Mouse (Mus musculus): Measurements from ENCODE around the gene Gm21969. TPM values are rescaled to one million over a fixed set of nuclear protein-coding genes. Genes with fewer than 3 reads are reported as not detected.

The Gm21969 gene
- total and polyA plus RNA-seq, 3 experiments, result 0.02 TPM; not detected in 2

- no peak for ATAC-seq (ENCODE audit: extremely low read depth, insufficient number of reproducible peaks, low FRiP score, poor library complexity, severe bottlenecking)
- Histone ChIP-seq H3K4me3 (ENCODE audit: low read depth, low read length) (no peak overlapping the region), H3K27me3 (ENCODE audit: insufficient read depth, low read length) (peaks cover 43% of the 10 kb centered on the region), H3K9me3 (replicated peaks) (no peaks in the 10 kb centered on the region), H3K36me3 (replicated peaks) (no peaks in the 10 kb centered on the region), H3K4me1 (ENCODE audit: insufficient read depth, low read depth, low read length) (no peaks in the 10 kb centered on the region; the same call in 1 of the 2 replicates)
- TF ChIP-seq GATA2 (IDR thresholded peaks at IDR 0.05; ENCODE audit: borderline replicate concordance, low read depth, low read length), result no peak
- TF ChIP-seq TAL1 (conservative IDR thresholded peaks at IDR 0.05; ENCODE audit: low read depth, low read length), result no peak
- no peak for TF ChIP-seq CTCF (IDR thresholded peaks at IDR 0.05; ENCODE audit: low read depth, low read length)
- TF ChIP-seq POLR2AphosphoS5 (IDR thresholded peaks at IDR 0.05; ENCODE audit: insufficient replicate concordance, low read depth, low read length), result no peak
- no peak for TF ChIP-seq GATA1 (IDR thresholded peaks at IDR 0.05; ENCODE audit: borderline replicate concordance, low read length)
- no peak for DNase-seq (ENCODE audit: low spot score)
Measured at GRCm38 (mm10) chr4:139582903-139583302, 20.1 kb upstream of the Gm21969 start.

- no peaks in the 10 kb centered on the region for H3K36me3 ChIP-seq (replicated peaks)
- H3K9me3 ChIP-seq (replicated peaks), result no peaks in the 10 kb centered on the region
- H3K4me3 ChIP-seq (ENCODE audit: low read depth, low read length), result no peak overlapping the region
- TF ChIP-seq POLR2AphosphoS5 (IDR thresholded peaks at IDR 0.05; ENCODE audit: insufficient replicate concordance, low read depth, low read length) (no peak), CTCF (IDR thresholded peaks at IDR 0.05; ENCODE audit: low read depth, low read length) (no peak), GATA2 (IDR thresholded peaks at IDR 0.05; ENCODE audit: borderline replicate concordance, low read depth, low read length) (no peak), GATA1 (IDR thresholded peaks at IDR 0.05; ENCODE audit: borderline replicate concordance, low read length) (no peak), TAL1 (conservative IDR thresholded peaks at IDR 0.05; ENCODE audit: low read depth, low read length) (no peak)
- peaks cover 39% of the 10 kb centered on the region for H3K27me3 ChIP-seq (ENCODE audit: insufficient read depth, low read length)
- DNase-seq (ENCODE audit: low spot score) (no peak), ATAC-seq (ENCODE audit: extremely low read depth, insufficient number of reproducible peaks, low FRiP score, poor library complexity, severe bottlenecking) (no peak)
- H3K4me1 ChIP-seq (ENCODE audit: insufficient read depth, low read depth, low read length), result no peaks in the 10 kb centered on the region; the same call in 1 of the 2 replicates
Measured at GRCm38 (mm10) chr4:139583629-139584245, 19.2 kb upstream of the Gm21969 start.

- DNase-seq (ENCODE audit: low spot score) (no peak), ATAC-seq (ENCODE audit: extremely low read depth, insufficient number of reproducible peaks, low FRiP score, poor library complexity, severe bottlenecking) (no peak)
- no peak overlapping the region for H3K4me3 ChIP-seq (ENCODE audit: low read depth, low read length)
- no peaks in the 10 kb centered on the region for H3K9me3 ChIP-seq (replicated peaks)
- TF ChIP-seq CTCF (IDR thresholded peaks at IDR 0.05; ENCODE audit: low read depth, low read length) (no peak), TAL1 (conservative IDR thresholded peaks at IDR 0.05; ENCODE audit: low read depth, low read length) (no peak), POLR2AphosphoS5 (IDR thresholded peaks at IDR 0.05; ENCODE audit: insufficient replicate concordance, low read depth, low read length) (no peak), GATA1 (IDR thresholded peaks at IDR 0.05; ENCODE audit: borderline replicate concordance, low read length) (no peak), GATA2 (IDR thresholded peaks at IDR 0.05; ENCODE audit: borderline replicate concordance, low read depth, low read length) (no peak)
- H3K4me1 ChIP-seq (ENCODE audit: insufficient read depth, low read depth, low read length), result no peaks in the 10 kb centered on the region; the same call in 1 of the 2 replicates
- no peaks in the 10 kb centered on the region for H3K36me3 ChIP-seq (replicated peaks)
- H3K27me3 ChIP-seq (ENCODE audit: insufficient read depth, low read length), result peaks cover 33% of the 10 kb centered on the region
Measured at GRCm38 (mm10) chr4:139584704-139585103, 18.3 kb upstream of the Gm21969 start.

GRCm38 (mm10) chr4:139585713-139586112 is 17.3 kb upstream of the Gm21969 start:
- Histone ChIP-seq H3K27me3 (ENCODE audit: insufficient read depth, low read length) (peaks cover 30% of the 10 kb centered on the region), H3K36me3 (replicated peaks) (no peaks in the 10 kb centered on the region), H3K4me3 (ENCODE audit: low read depth, low read length) (no peak overlapping the region; the same call in 1 of the 2 replicates), H3K9me3 (replicated peaks) (no peaks in the 10 kb centered on the region), H3K4me1 (ENCODE audit: insufficient read depth, low read depth, low read length) (no peaks in the 10 kb centered on the region; the same call in 1 of the 2 replicates)
- no peak for DNase-seq (ENCODE audit: low spot score)
- no peak for ATAC-seq (ENCODE audit: extremely low read depth, insufficient number of reproducible peaks, low FRiP score, poor library complexity, severe bottlenecking)
- no peak for TF ChIP-seq GATA1 (IDR thresholded peaks at IDR 0.05; ENCODE audit: borderline replicate concordance, low read length)

- H3K4me3 ChIP-seq (ENCODE audit: low read depth, low read length), result no peak overlapping the region
- ATAC-seq (ENCODE audit: extremely low read depth, insufficient number of reproducible peaks, low FRiP score, poor library complexity, severe bottlenecking), result no peak
- H3K27me3 ChIP-seq (ENCODE audit: insufficient read depth, low read length), result peaks cover 15% of the 10 kb centered on the region
- no peak for TF ChIP-seq GATA1 (IDR thresholded peaks at IDR 0.05; ENCODE audit: borderline replicate concordance, low read length)
- TF ChIP-seq CTCF (IDR thresholded peaks at IDR 0.05; ENCODE audit: low read depth, low read length), result no peak
- TF ChIP-seq GATA2 (IDR thresholded peaks at IDR 0.05; ENCODE audit: borderline replicate concordance, low read depth, low read length), result no peak
- TF ChIP-seq POLR2AphosphoS5 (IDR thresholded peaks at IDR 0.05; ENCODE audit: insufficient replicate concordance, low read depth, low read length), result no peak
- no peak for TF ChIP-seq TAL1 (conservative IDR thresholded peaks at IDR 0.05; ENCODE audit: low read depth, low read length)
- no peaks in the 10 kb centered on the region for H3K36me3 ChIP-seq (replicated peaks)
- no peaks in the 10 kb centered on the region; the same call in 1 of the 2 replicates for H3K4me1 ChIP-seq (ENCODE audit: insufficient read depth, low read depth, low read length)
- no peak for DNase-seq (ENCODE audit: low spot score)
- H3K9me3 ChIP-seq (replicated peaks), result no peaks in the 10 kb centered on the region
Measured at GRCm38 (mm10) chr4:139587370-139587769, 15.6 kb upstream of the Gm21969 start.

- ATAC-seq (ENCODE audit: extremely low read depth, insufficient number of reproducible peaks, low FRiP score, poor library complexity, severe bottlenecking) (no peak), DNase-seq (ENCODE audit: low spot score) (no peak)
- H3K27me3 ChIP-seq (ENCODE audit: insufficient read depth, low read length), result peaks cover 14% of the 10 kb centered on the region; the same call in 1 of the 2 replicates
- no peaks in the 10 kb centered on the region; the same call in 1 of the 2 replicates for H3K4me1 ChIP-seq (ENCODE audit: insufficient read depth, low read depth, low read length)
- TF ChIP-seq GATA2 (IDR thresholded peaks at IDR 0.05; ENCODE audit: borderline replicate concordance, low read depth, low read length), result no peak
- no peaks in the 10 kb centered on the region for H3K9me3 ChIP-seq (replicated peaks)
- H3K4me3 ChIP-seq (ENCODE audit: low read depth, low read length), result no peak overlapping the region
- no peaks in the 10 kb centered on the region for H3K36me3 ChIP-seq (replicated peaks)
Measured at GRCm38 (mm10) chr4:139587773-139588172, 15.2 kb upstream of the Gm21969 start.

All from G1E (cell line).